Mouse (Mus musculus) skeletal muscle tissue, adult 2 months (tissue): ENCODE results near the gene Prkce.

Experiments used
- DNase-seq: peaks from one replicate; pipeline ENCODE4 v3.0.0-alpha.2; 2012; ENCODE audit warnings: low read depth, low spot score

Gene Prkce

GRCm38 (mm10) chr17:86364349-86365075 is 196.9 kb downstream of the Prkce start:
- no peak for DNase-seq

GRCm38 (mm10) chr17:86366919-86367318 is 199.3 kb downstream of the Prkce start:
- no peak for DNase-seq

GRCm38 (mm10) chr17:86367676-86368075 is 200.1 kb downstream of the Prkce start:
- no peak for DNase-seq

- no peak for DNase-seq
Observed at GRCm38 (mm10) chr17:86370106-86370742, 202.6 kb downstream of the Prkce start.

GRCm38 (mm10) chr17:86371101-86371561 is 203.5 kb downstream of the Prkce start:
- DNase-seq, result peak; percentile 73

- DNase-seq, result no peak
Observed at GRCm38 (mm10) chr17:86376389-86376788, 208.8 kb downstream of the Prkce start.

- DNase-seq, result no peak
Observed at GRCm38 (mm10) chr17:86377863-86378262, 210.3 kb downstream of the Prkce start.

GRCm38 (mm10) chr17:86378611-86379010 is 211.0 kb downstream of the Prkce start:
- peak; percentile 11 for DNase-seq

GRCm38 (mm10) chr17:86379405-86380137 is 212.0 kb downstream of the Prkce start:
- DNase-seq, result no peak

GRCm38 (mm10) chr17:86381464-86381863 is 213.9 kb downstream of the Prkce start:
- DNase-seq, result no peak

- DNase-seq, result no peak
Observed at GRCm38 (mm10) chr17:86382885-86383284, 215.3 kb downstream of the Prkce start.

- DNase-seq, result no peak
Observed at GRCm38 (mm10) chr17:86383699-86384572, 216.4 kb downstream of the Prkce start.

- DNase-seq, result no peak
Observed at GRCm38 (mm10) chr17:86392475-86392874, 224.9 kb downstream of the Prkce start.

- DNase-seq, result no peak
Observed at GRCm38 (mm10) chr17:86393191-86393590, 225.6 kb downstream of the Prkce start.

GRCm38 (mm10) chr17:86397097-86397496 is 229.5 kb downstream of the Prkce start:
- no peak for DNase-seq

- no peak for DNase-seq
Observed at GRCm38 (mm10) chr17:86397647-86398046, 230.1 kb downstream of the Prkce start.

GRCm38 (mm10) chr17:86398226-86398625 is 230.6 kb downstream of the Prkce start:
- no peak for DNase-seq

GRCm38 (mm10) chr17:86400032-86400431 is 232.4 kb downstream of the Prkce start:
- no peak for DNase-seq

GRCm38 (mm10) chr17:86404795-86405501 is 237.4 kb downstream of the Prkce start:
- no peak for DNase-seq

- no peak for DNase-seq
Observed at GRCm38 (mm10) chr17:86405644-86406043, 238.1 kb downstream of the Prkce start.
